Mouse (Mus musculus): ENCODE data around the gene Lepr. TPM values are rescaled to one million over a fixed set of nuclear protein-coding genes. Genes with fewer than 3 reads are reported as not detected.
"Not testable (repeated sequence)": the region's sequence is repeated elsewhere in the genome, so short reads cannot be mapped to it uniquely, and the experiment has no call there.

Lepr gene
- total RNA-seq, 2 experiments from 2014 or later, result 11.7 to 17.3 TPM

- DNase-seq (ENCODE audit: low spot score in 2 of 2), result no peak
Observed at GRCm38 (mm10) chr4:101715302-101715701, 1.9 kb upstream of the Lepr start.

- no peak for DNase-seq (ENCODE audit: low spot score in 2 of 2)
Observed at GRCm38 (mm10) chr4:101715805-101716204, 1.4 kb upstream of the Lepr start.

- DNase-seq (ENCODE audit: low spot score in 2 of 2), result no peak
Observed at GRCm38 (mm10) chr4:101718991-101719580, 1.9 kb downstream of the Lepr start.

GRCm38 (mm10) chr4:101721705-101722104, 4.5 kb downstream of the Lepr start:
- no peak for DNase-seq (ENCODE audit: low spot score in 2 of 2)

- DNase-seq (ENCODE audit: low spot score in 2 of 2), result no peak
Observed at GRCm38 (mm10) chr4:101741973-101742372, 24.8 kb downstream of the Lepr start.

- no peak for DNase-seq (ENCODE audit: low spot score in 2 of 2)
Observed at GRCm38 (mm10) chr4:101745534-101745933, 28.3 kb downstream of the Lepr start.

GRCm38 (mm10) chr4:101760490-101760889, 43.3 kb downstream of the Lepr start:
- no peak for DNase-seq (ENCODE audit: low spot score in 2 of 2)

- not testable (repeated sequence) for DNase-seq (ENCODE audit: low spot score in 2 of 2)
Observed at GRCm38 (mm10) chr4:101843923-101844322, 126.7 kb downstream of the Lepr start, which contains the start of gene B020004J07Rik. Gene B020004J07Rik, minus strand, starts transcription at chr4:101844023.

- no peak for DNase-seq (ENCODE audit: low spot score in 2 of 2)
Observed at GRCm38 (mm10) chr4:101850908-101851307, 133.7 kb downstream of the Lepr start.

GRCm38 (mm10) chr4:101860873-101861272, 143.7 kb downstream of the Lepr start:
- no peak for DNase-seq (ENCODE audit: low spot score in 2 of 2)

- DNase-seq (ENCODE audit: low spot score in 2 of 2), result no peak
Observed at GRCm38 (mm10) chr4:101862289-101862688, 145.1 kb downstream of the Lepr start.

Other genes with a start within 250 kb of the Lepr start
- 10 to 100 TPM in 1 of 2 experiments, 1 to 10 TPM in 1; 8.6 to 11.7 TPM for gene Dnajc6, start 220.8 kb upstream of the Lepr start, total RNA-seq (2021)
- gene Leprot, start 69.7 kb upstream of the Lepr start, total RNA-seq (2021), result 10 to 100 TPM; 96.3 to 98.2 TPM
- gene B020004J07Rik, start 126.6 kb downstream of the Lepr start, total RNA-seq (2021), result not detected
- not detected for gene C130073F10Rik, start 176.4 kb downstream of the Lepr start, total RNA-seq (2021)
- gene Gm12800, start 191.7 kb downstream of the Lepr start, total RNA-seq (2021), result not detected
- not detected for gene Gm12794, start 223.0 kb downstream of the Lepr start, total RNA-seq (2021)

Data from adrenal gland, postnatal 4 days (tissue).